Mouse (Mus musculus) midbrain, embryonic 12.5 days (tissue): ENCODE data around the gene Elmsan1. TPM values are rescaled to one million over a fixed set of nuclear protein-coding genes. Genes with fewer than 3 reads are reported as not detected.

ENCODE experiments used
- ATAC-seq: fragments of 200-750 bp; cut with Nextera tagmentation; 2 replicates; pipeline ENCODE4 v1.8.0; 2017; ENCODE audit warnings: low read depth, moderate TSS enrichment, moderate library complexity; ENCODE audit not compliant: low FRiP score
- H3K27ac ChIP-seq: fragments of 300-500 bp; sonication (generic); replicated peaks from 2 replicates; pipeline ENCODE4 v1.5.1; 2016; ENCODE audit warnings: mild to moderate bottlenecking
- H3K27me3 ChIP-seq: fragments of 300-500 bp; sonication (generic); 2 replicates; pipeline ENCODE4 v1.6.1; 2016; ENCODE audit warnings: mild to moderate bottlenecking
- H3K36me3 ChIP-seq: fragments of 300-500 bp; sonication (generic); 2 replicates; pipeline ENCODE4 v1.6.1; 2016
- H3K4me1 ChIP-seq: fragments of 300-500 bp; sonication (generic); 2 replicates; pipeline ENCODE4 v1.6.1; 2016
- H3K4me2 ChIP-seq: fragments of 300-500 bp; sonication (generic); replicated peaks from 2 replicates; pipeline ENCODE4 v1.6.1; 2016; ENCODE audit warnings: mild to moderate bottlenecking, moderate library complexity
- H3K4me3 ChIP-seq: fragments of 300-500 bp; sonication (generic); 2 replicates; pipeline ENCODE4 v1.5.1; 2016; ENCODE audit warnings: mild to moderate bottlenecking
- H3K9ac ChIP-seq: fragments of 300-500 bp; sonication (generic); replicated peaks from 2 replicates; pipeline ENCODE4 v1.6.1; 2016; ENCODE audit warnings: mild to moderate bottlenecking, moderate library complexity
- H3K9me3 ChIP-seq: fragments of 300-500 bp; sonication (generic); 2 replicates; pipeline ENCODE4 v1.6.1; 2016; ENCODE audit warnings: mild to moderate bottlenecking
- WGBS: fragments of 180-500 bp; shearing (Covaris S2); methylation state at CpG from one replicate; pipeline ENCODE4 v1.1.7; 2016; 5-methylcytosine and 5-hydroxymethylcytosine counted together
- polyA plus RNA-seq: library from polyadenylated mRNA; unstranded; fragments of >200 nt; fragmentation: Nextera tagmentation; extraction: Ambion mirVana; gene quantifications from 2 replicates; pipeline ENCODE4 v1.2.1, GENCODE M21; 2016

The Elmsan1 gene
- polyA plus RNA-seq, 1 experiment from 2014 or later, result 6.6 TPM

GRCm38 (mm10) chr12:84129931-84130330, 88.8 kb downstream of the Elmsan1 start:
- WGBS, result 90% methylated on average over 7 of the region's 8 CpGs
- no peak overlapping the region for H3K9ac ChIP-seq

GRCm38 (mm10) chr12:84128576-84128975, 90.1 kb downstream of the Elmsan1 start:
- H3K4me1 ChIP-seq, result no peaks in the 10 kb centered on the region
- no peak overlapping the region for H3K27ac ChIP-seq
- no peak overlapping the region for H3K4me3 ChIP-seq
- H3K4me2 ChIP-seq, result no peak overlapping the region
- no peak overlapping the region for H3K9ac ChIP-seq
- no peak for ATAC-seq
- peaks cover 42% of the 10 kb centered on the region for H3K36me3 ChIP-seq
- no peaks in the 10 kb centered on the region for H3K27me3 ChIP-seq
- 93% methylated on average over 6 of the region's 6 CpGs for WGBS
- no peaks in the 10 kb centered on the region for H3K9me3 ChIP-seq

More at GRCm38 (mm10) chr12:84129931-84130330, 88.8 kb downstream of the Elmsan1 start:
- no peak for ATAC-seq
- Histone ChIP-seq H3K4me2 (no peak overlapping the region), H3K36me3 (peaks cover 42% of the 10 kb centered on the region), H3K4me1 (no peaks in the 10 kb centered on the region), H3K27ac (no peak overlapping the region), H3K9me3 (no peaks in the 10 kb centered on the region), H3K4me3 (no peak overlapping the region), H3K27me3 (no peaks in the 10 kb centered on the region)

- H3K9me3 ChIP-seq, result no peaks in the 10 kb centered on the region
- 88% methylated on average over 2 of the region's 2 CpGs for WGBS
- no peak for ATAC-seq
- H3K4me1 ChIP-seq, result no peaks in the 10 kb centered on the region
- no peak overlapping the region for H3K9ac ChIP-seq
- H3K36me3 ChIP-seq, result peaks cover 37% of the 10 kb centered on the region
- H3K4me3 ChIP-seq, result no peak overlapping the region
- no peak overlapping the region for H3K4me2 ChIP-seq
- H3K27ac ChIP-seq, result no peak overlapping the region
- no peaks in the 10 kb centered on the region for H3K27me3 ChIP-seq
Observed at GRCm38 (mm10) chr12:84126899-84127298, 91.8 kb downstream of the Elmsan1 start.

GRCm38 (mm10) chr12:84125892-84126291, 92.8 kb downstream of the Elmsan1 start:
- Histone ChIP-seq H3K9ac (no peak overlapping the region), H3K9me3 (no peaks in the 10 kb centered on the region), H3K27ac (no peak overlapping the region), H3K4me3 (no peak overlapping the region), H3K4me2 (no peak overlapping the region), H3K36me3 (peaks cover 30% of the 10 kb centered on the region), H3K27me3 (no peaks in the 10 kb centered on the region), H3K4me1 (no peaks in the 10 kb centered on the region)
- ATAC-seq, result no peak
- WGBS, result 88% methylated on average over 12 of the region's 12 CpGs

GRCm38 (mm10) chr12:84119584-84119983, 99.1 kb downstream of the Elmsan1 start:
- H3K4me2 ChIP-seq, result no peak overlapping the region
- H3K4me3 ChIP-seq, result no peak overlapping the region
- H3K27me3 ChIP-seq, result no peaks in the 10 kb centered on the region
- no peaks in the 10 kb centered on the region for H3K36me3 ChIP-seq
- WGBS, result 95% methylated on average over 5 of the region's 5 CpGs
- no peak overlapping the region for H3K9ac ChIP-seq
- ATAC-seq, result no peak
- peaks cover 8% of the 10 kb centered on the region for H3K4me1 ChIP-seq
- no peak overlapping the region for H3K27ac ChIP-seq
- no peaks in the 10 kb centered on the region for H3K9me3 ChIP-seq

- Histone ChIP-seq H3K27ac (peak within 1 kb of the TSS; percentile 78), H3K4me1 (peaks cover 9% of the 10 kb centered on the region), H3K27me3 (no peaks in the 10 kb centered on the region), H3K4me2 (peak within 1 kb of the TSS; percentile 66), H3K9me3 (no peaks in the 10 kb centered on the region), H3K4me3 (peak within 1 kb of the TSS; percentile 86), H3K9ac (peak within 1 kb of the TSS; percentile 80), H3K36me3 (no peaks in the 10 kb centered on the region)
- ATAC-seq, result peak; percentile 96
- WGBS, result 3% methylated on average over 32 of the region's 35 CpGs
Observed at GRCm38 (mm10) chr12:84114153-84114994, 104.3 kb downstream of the Elmsan1 start, which contains the start of gene Dnal1. Dnal1 (plus strand) TSS chr12:84114366.

- peaks cover 9% of the 10 kb centered on the region for H3K4me1 ChIP-seq
- H3K4me2 ChIP-seq, result peak overlapping the region; percentile 66
- no peaks in the 10 kb centered on the region for H3K9me3 ChIP-seq
- no peak overlapping the region for H3K27ac ChIP-seq
- no peaks in the 10 kb centered on the region for H3K27me3 ChIP-seq
- ATAC-seq, result no peak
- 55% methylated on average over 6 of the region's 6 CpGs for WGBS
- H3K36me3 ChIP-seq, result no peaks in the 10 kb centered on the region
- H3K4me3 ChIP-seq, result peak overlapping the region; percentile 86
- H3K9ac ChIP-seq, result no peak overlapping the region
Observed at GRCm38 (mm10) chr12:84113676-84114075, 105.0 kb downstream of the Elmsan1 start.

- no peak for ATAC-seq
- Histone ChIP-seq H3K4me2 (no peak overlapping the region), H3K9me3 (no peaks in the 10 kb centered on the region), H3K4me3 (no peak overlapping the region), H3K27ac (no peak overlapping the region), H3K36me3 (no peaks in the 10 kb centered on the region), H3K9ac (no peak overlapping the region), H3K27me3 (no peaks in the 10 kb centered on the region), H3K4me1 (peaks cover 9% of the 10 kb centered on the region)
- 90% methylated on average over 4 of the region's 4 CpGs for WGBS
Observed at GRCm38 (mm10) chr12:84110814-84111213, 107.9 kb downstream of the Elmsan1 start.

- no peak for ATAC-seq
- Histone ChIP-seq H3K9ac (no peak overlapping the region), H3K4me2 (no peak overlapping the region), H3K9me3 (no peaks in the 10 kb centered on the region), H3K36me3 (no peaks in the 10 kb centered on the region), H3K27me3 (no peaks in the 10 kb centered on the region), H3K4me1 (peaks cover 4% of the 10 kb centered on the region), H3K4me3 (no peak overlapping the region), H3K27ac (no peak overlapping the region)
- WGBS, result 85% methylated on average over 1 of the region's 1 CpGs
Observed at GRCm38 (mm10) chr12:84109924-84110323, 108.8 kb downstream of the Elmsan1 start.

- Histone ChIP-seq H3K4me1 (no peaks in the 10 kb centered on the region), H3K36me3 (no peaks in the 10 kb centered on the region), H3K27ac (no peak overlapping the region), H3K9ac (no peak overlapping the region), H3K27me3 (no peaks in the 10 kb centered on the region), H3K4me2 (no peak overlapping the region), H3K4me3 (no peak overlapping the region), H3K9me3 (no peaks in the 10 kb centered on the region)
- no peak for ATAC-seq
- WGBS, result 84% methylated on average over 1 of the region's 1 CpGs
Observed at GRCm38 (mm10) chr12:84107692-84108091, 111.0 kb downstream of the Elmsan1 start.

- WGBS, result 77% methylated on average over 3 of the region's 3 CpGs
- Histone ChIP-seq H3K27ac (no peak overlapping the region), H3K36me3 (no peaks in the 10 kb centered on the region), H3K9ac (no peak overlapping the region), H3K4me1 (no peaks in the 10 kb centered on the region), H3K9me3 (no peaks in the 10 kb centered on the region), H3K27me3 (peaks cover 1% of the 10 kb centered on the region; the same call in 1 of the 2 replicates), H3K4me3 (no peak overlapping the region), H3K4me2 (no peak overlapping the region)
- no peak for ATAC-seq
Observed at GRCm38 (mm10) chr12:84107012-84107411, 111.7 kb downstream of the Elmsan1 start.

GRCm38 (mm10) chr12:84101493-84101845, 117.2 kb downstream of the Elmsan1 start:
- H3K27ac ChIP-seq, result no peak overlapping the region
- no peak for ATAC-seq
- peak overlapping the region; percentile 74 for H3K4me2 ChIP-seq
- H3K9ac ChIP-seq, result peak overlapping the region; percentile 65; the same call in 1 of the 2 replicates
- H3K4me1 ChIP-seq, result peaks cover 2% of the 10 kb centered on the region; the same call in 1 of the 2 replicates
- H3K4me3 ChIP-seq, result peak overlapping the region; percentile 55
- WGBS, result 50% methylated on average over 2 of the region's 2 CpGs
- H3K36me3 ChIP-seq, result no peaks in the 10 kb centered on the region
- H3K27me3 ChIP-seq, result peaks cover 7% of the 10 kb centered on the region; the same call in 1 of the 2 replicates
- H3K9me3 ChIP-seq, result no peaks in the 10 kb centered on the region
